Mouse (Mus musculus) olfactory bulb, adult 2 months (tissue): ENCODE data around the gene Supt6.

ENCODE experiments used
- CTCF ChIP-seq: fragments of 200-500 bp; IDR thresholded peaks from 2 replicates; pipeline ENCODE4 v1.5.1; 2012; ENCODE audit warnings: low read depth, mild to moderate bottlenecking, low read length, moderate library complexity; ENCODE audit not compliant: insufficient read depth
- POLR2A ChIP-seq: fragments of 200-500 bp; IDR thresholded peaks from 2 replicates; pipeline ENCODE4 v1.6.1; 2012; ENCODE audit warnings: mild to moderate bottlenecking, low read depth, low read length, moderate library complexity; ENCODE audit not compliant: insufficient read depth

- TF ChIP-seq POLR2A (no peak), CTCF (no peak)
These were observed 40.2 kb downstream of the Supt6 start for GRCm38 (mm10) chr11:78205361-78206206.
